Mouse (Mus musculus): ENCODE data around the gene Foxn3. TPM values are rescaled to one million over a fixed set of nuclear protein-coding genes. Genes with fewer than 3 reads are reported as not detected.

Foxn3 gene
- total RNA-seq, 1 experiment from 2014 or later: 96.6 TPM

DNA sequence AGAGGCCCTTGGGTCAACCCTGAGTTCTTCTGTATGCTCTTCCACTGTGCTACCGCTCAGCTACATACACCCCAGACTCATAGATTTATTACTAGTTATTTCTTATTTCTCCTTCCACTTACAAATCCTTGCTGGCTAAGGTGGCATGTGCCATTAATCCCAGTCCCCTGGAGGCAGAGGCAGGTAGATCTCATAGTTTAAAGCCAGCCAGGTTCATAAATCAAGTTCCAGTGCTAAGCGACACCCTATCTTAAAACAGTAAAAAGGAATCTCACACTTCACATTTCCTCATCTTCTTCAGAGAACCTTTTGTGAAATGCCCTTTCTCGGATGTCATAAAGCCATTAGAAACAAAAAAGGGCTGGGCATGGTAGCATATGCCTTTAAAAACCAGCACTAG lies 120.6 kb downstream of the Foxn3 start:
- no peak for ATAC-seq (replicated peaks; ENCODE audit: insufficient number of reproducible peaks, low FRiP score, low TSS enrichment, poor library complexity, severe bottlenecking)

- ATAC-seq (replicated peaks; ENCODE audit: insufficient number of reproducible peaks, low FRiP score, low TSS enrichment, poor library complexity, severe bottlenecking): no peak
Measured at GRCm38 (mm10) chr12:99440953-99441352, 122.4 kb downstream of the Foxn3 start.

GRCm38 (mm10) chr12:99440022-99440421 lies 123.4 kb downstream of the Foxn3 start:
- ATAC-seq (replicated peaks; ENCODE audit: insufficient number of reproducible peaks, low FRiP score, low TSS enrichment, poor library complexity, severe bottlenecking): no peak

- no peak for ATAC-seq (replicated peaks; ENCODE audit: insufficient number of reproducible peaks, low FRiP score, low TSS enrichment, poor library complexity, severe bottlenecking)
Measured at GRCm38 (mm10) chr12:99435189-99435588, 128.2 kb downstream of the Foxn3 start.

GRCm38 (mm10) chr12:99433402-99433801 lies 130.0 kb downstream of the Foxn3 start:
- no peak for ATAC-seq (replicated peaks; ENCODE audit: insufficient number of reproducible peaks, low FRiP score, low TSS enrichment, poor library complexity, severe bottlenecking)

- no peak for ATAC-seq (replicated peaks; ENCODE audit: insufficient number of reproducible peaks, low FRiP score, low TSS enrichment, poor library complexity, severe bottlenecking)
Measured at GRCm38 (mm10) chr12:99431541-99431940, 131.8 kb downstream of the Foxn3 start.

GRCm38 (mm10) chr12:99430992-99431391 lies 132.4 kb downstream of the Foxn3 start:
- ATAC-seq (replicated peaks; ENCODE audit: insufficient number of reproducible peaks, low FRiP score, low TSS enrichment, poor library complexity, severe bottlenecking): no peak

- no peak for ATAC-seq (replicated peaks; ENCODE audit: insufficient number of reproducible peaks, low FRiP score, low TSS enrichment, poor library complexity, severe bottlenecking)
Measured at GRCm38 (mm10) chr12:99429101-99429500, 134.3 kb downstream of the Foxn3 start.

DNA sequence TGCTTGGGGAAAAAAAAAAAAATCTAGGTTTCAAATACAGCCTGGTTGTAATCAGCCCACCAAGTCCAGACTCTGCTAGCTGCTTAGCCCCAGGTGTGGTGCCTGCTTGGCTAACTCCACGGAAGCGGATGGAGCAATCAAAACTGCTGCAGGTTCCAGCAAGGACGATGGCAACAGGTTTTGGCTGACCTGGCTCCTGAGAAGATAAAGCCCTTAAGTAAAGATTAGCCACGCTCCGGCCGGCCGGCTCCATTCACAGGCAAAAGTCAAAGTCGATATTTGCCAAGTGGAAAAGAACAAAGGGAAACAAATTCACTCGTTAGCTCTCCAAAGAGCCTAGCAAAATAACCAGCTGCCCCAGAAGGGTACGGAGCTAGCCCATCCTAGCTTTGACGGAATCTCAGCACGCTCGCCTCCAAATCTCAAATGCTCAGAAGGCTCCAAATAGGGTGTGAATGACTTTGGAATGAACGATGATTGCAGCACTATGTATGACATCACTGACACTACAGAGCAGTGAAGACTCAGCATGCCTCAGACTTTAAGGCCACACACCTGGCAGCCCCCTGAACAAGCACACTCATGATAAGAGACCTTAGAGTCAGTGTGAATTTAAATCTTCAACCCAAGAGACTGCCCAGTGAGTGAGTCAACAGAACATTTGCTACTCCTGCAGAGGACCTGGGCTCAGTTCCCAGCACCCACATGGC lies 137.0 kb downstream of the Foxn3 start:
- ATAC-seq (replicated peaks; ENCODE audit: insufficient number of reproducible peaks, low FRiP score, low TSS enrichment, poor library complexity, severe bottlenecking): no peak

DNA sequence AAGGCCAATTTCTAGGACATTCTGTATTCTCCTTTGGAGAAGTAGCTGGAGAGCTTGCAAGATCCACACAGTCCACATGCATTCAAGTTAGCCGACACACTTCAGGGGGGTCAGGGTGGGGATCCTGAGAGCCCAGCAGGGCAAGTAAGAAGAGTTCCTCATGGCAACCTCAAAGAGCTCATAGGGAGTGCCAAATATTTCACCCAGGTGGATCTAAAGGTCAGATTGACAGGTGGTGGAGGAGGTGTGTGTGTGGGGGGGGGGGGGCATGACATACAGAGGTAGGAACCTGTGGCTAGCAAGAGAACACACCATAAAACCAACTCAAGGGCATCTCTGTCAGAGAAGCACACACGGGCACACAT lies 144.0 kb downstream of the Foxn3 start:
- no peak for ATAC-seq (replicated peaks; ENCODE audit: insufficient number of reproducible peaks, low FRiP score, low TSS enrichment, poor library complexity, severe bottlenecking)

- ATAC-seq (replicated peaks; ENCODE audit: insufficient number of reproducible peaks, low FRiP score, low TSS enrichment, poor library complexity, severe bottlenecking): no peak
Measured at GRCm38 (mm10) chr12:99418476-99419395, 144.6 kb downstream of the Foxn3 start.

DNA sequence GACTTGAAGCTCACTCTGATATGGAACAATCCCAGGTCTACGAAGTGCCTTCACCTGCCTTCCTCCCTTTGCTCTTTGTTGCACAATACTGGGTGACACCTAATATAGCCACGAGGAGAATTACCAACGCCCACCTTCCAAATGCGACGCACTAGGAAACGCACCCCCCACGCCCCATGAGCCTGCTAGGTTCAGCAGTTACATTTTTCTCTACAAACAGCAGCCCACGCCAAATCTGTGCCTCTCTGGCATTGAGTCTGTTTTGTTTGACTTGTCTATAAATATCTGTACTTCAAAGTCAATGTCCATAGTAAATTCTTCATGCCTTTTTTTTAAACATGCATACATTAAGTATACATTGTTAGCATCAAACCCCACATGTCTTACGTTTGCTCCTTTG lies 145.5 kb downstream of the Foxn3 start:
- ATAC-seq (replicated peaks; ENCODE audit: insufficient number of reproducible peaks, low FRiP score, low TSS enrichment, poor library complexity, severe bottlenecking): no peak

DNA sequence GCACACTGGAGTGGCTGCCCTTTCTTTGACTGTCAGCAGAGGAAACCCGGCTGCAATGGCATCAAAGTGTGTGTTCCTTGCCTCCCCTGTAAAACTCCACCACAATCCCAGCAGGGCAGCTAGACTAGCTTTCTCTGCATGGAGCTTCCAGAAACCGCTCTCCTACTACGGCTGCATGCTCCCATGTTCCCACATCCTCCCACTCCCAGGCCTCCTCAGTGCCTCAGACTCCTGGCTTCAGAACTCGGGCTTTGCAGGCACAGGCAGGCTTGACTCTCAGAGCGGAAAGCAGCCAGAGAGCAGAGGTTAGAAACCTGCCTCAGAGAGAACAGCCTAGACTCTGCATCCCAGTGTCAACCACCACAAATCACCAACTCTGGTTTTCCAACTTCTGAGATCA lies 147.8 kb downstream of the Foxn3 start:
- ATAC-seq (replicated peaks; ENCODE audit: insufficient number of reproducible peaks, low FRiP score, low TSS enrichment, poor library complexity, severe bottlenecking): no peak

DNA sequence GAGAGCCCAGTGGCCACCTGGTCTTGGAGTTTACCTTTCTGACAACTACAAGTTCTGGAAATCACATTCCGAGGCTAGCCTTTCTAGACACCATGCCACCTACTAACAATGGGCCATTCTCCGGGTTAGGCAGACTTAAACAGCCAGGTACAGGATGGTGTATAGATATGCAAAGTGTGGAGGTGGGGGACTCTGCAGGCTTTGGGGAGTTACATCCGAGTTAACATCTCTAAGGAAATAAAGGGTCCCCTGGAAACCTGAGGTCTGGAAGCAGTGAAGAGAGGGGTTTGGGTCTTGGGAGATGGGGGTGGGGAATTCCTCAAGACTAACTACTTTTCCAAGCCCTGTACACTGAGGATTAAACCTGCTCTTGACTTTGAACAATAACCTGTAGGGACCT lies 150.9 kb downstream of the Foxn3 start:
- ATAC-seq (replicated peaks; ENCODE audit: insufficient number of reproducible peaks, low FRiP score, low TSS enrichment, poor library complexity, severe bottlenecking): no peak

DNA sequence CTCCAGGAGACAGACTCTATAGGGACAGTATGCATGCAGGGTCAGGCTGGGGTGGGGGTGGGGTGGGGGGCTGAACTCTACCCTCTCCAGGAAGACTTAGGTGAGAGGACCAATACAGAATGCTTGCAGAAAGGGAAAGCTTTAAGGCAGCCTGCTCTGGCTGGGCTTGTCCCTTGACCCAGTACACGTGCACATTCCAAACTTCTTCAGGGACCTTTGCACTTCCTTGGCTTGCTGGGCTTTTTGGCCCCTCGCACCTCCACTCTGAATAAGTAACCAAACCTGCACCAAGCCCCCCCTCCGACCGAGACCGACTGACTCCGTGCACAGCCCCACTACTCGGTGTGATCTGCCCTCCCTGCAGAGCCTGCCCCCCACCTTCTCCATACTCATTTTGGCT lies 151.3 kb downstream of the Foxn3 start:
- ATAC-seq (replicated peaks; ENCODE audit: insufficient number of reproducible peaks, low FRiP score, low TSS enrichment, poor library complexity, severe bottlenecking): no peak

DNA sequence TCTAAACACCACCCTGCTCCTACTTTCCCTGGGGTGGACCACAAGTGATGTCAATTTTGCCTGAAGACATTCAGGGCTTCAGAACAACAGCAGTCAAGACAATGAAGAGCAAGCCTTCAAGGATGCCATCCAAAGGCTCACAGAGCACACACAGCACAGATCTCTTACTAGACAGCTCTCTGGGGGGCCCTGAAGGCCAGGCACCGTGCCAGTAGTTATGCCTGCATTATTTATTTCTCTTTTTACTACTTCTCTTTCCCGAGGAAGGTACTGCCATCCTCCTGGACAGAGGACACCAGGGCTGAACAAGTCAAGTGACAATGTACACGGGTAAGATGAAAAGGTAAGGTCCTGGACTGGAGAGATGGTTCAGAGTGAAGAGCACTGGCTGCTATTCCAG lies 154.7 kb downstream of the Foxn3 start:
- no peak for ATAC-seq (replicated peaks; ENCODE audit: insufficient number of reproducible peaks, low FRiP score, low TSS enrichment, poor library complexity, severe bottlenecking)

DNA sequence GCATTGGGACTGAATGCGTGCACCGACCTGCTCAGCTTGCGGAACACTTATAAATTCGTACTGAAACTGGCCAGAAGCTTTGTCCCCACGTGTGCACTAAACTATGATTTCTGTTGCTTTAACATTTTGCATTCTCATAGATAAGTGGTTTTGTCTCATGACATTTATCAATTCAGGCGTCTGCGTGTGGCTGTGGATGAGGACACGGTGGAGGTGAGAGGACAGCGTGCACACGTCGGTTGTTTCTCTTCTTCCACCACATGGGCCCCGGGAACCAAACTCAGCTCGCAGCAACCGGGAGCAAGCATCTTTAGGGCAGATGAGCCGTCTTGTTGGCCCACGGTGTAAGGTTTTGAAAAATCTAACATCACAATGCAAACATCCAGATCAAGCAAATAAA lies 155.3 kb downstream of the Foxn3 start:
- no peak for ATAC-seq (replicated peaks; ENCODE audit: insufficient number of reproducible peaks, low FRiP score, low TSS enrichment, poor library complexity, severe bottlenecking)

- no peak for ATAC-seq (replicated peaks; ENCODE audit: insufficient number of reproducible peaks, low FRiP score, low TSS enrichment, poor library complexity, severe bottlenecking)
Measured at GRCm38 (mm10) chr12:99407318-99407716, 156.1 kb downstream of the Foxn3 start.

DNA sequence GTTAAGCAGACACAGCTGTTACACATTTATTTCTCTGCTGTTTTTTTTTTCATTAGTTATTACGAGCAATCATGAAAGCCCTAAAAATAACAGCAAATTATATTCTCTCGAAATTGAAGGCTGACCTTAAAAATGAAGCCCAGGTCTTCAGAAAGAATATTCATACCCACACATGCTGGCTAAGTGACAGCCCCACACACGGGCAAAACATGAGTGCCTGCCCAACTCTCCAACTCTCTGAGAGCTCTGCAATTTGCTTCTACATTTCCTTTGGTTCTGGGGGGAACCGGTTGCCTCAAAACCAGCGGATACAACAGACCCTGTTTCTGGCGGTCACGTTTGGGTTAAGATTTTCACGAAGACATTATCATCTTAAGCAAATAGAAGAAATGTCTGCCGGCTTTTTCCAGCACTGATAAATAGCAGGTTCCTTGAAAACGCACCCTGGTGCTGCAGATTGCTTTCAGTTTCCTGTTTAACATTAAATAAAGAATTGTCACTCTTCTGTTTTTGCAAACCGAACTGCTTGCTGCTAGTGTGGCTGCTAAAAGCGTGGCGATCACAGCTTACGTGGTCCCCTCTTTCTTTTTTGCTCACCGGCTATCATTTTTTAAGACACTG lies 156.6 kb downstream of the Foxn3 start:
- no peak for ATAC-seq (replicated peaks; ENCODE audit: insufficient number of reproducible peaks, low FRiP score, low TSS enrichment, poor library complexity, severe bottlenecking)

DNA sequence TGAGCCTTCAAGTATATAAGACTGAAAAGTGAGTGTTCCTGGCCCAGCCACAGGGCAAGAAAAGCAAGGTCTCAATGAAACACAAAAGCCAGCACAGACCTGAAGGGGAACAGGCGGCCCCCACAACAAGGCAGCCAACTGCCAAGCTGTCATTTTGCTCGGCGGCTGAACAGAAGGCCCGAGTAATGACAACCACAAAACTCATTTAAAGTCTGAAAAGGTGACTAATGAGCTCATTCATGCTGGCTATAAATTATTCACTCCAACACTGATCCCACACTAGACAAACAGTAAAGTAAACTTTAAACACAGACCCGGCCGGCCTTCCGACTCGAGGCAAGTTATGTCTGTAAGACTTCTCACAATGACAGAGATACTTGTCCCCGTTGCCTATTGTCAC lies 157.1 kb downstream of the Foxn3 start:
- ATAC-seq (replicated peaks; ENCODE audit: insufficient number of reproducible peaks, low FRiP score, low TSS enrichment, poor library complexity, severe bottlenecking): no peak

All from monocyte, adult 5-6 weeks (primary cell).